Mouse (Mus musculus): ENCODE measurements around the gene Nfkb1. TPM values are rescaled to one million over a fixed set of nuclear protein-coding genes. Genes with fewer than 3 reads are reported as not detected.

Nfkb1 gene
- total RNA-seq, 2 experiments from 2014 or later, result 17.7 to 20.2 TPM

GRCm38 (mm10) chr3:135711613-135712012 is 20.3 kb upstream of the Nfkb1 start:
- intact Hi-C loops (cut with DNase I), result loop anchor here (5.0 kb wide), 3 partner anchors 79 to 419 kb away; no protein-coding TSS in a partner anchor
- DNase-seq (ENCODE audit: low spot score in 2 of 2), result no peak

DNA sequence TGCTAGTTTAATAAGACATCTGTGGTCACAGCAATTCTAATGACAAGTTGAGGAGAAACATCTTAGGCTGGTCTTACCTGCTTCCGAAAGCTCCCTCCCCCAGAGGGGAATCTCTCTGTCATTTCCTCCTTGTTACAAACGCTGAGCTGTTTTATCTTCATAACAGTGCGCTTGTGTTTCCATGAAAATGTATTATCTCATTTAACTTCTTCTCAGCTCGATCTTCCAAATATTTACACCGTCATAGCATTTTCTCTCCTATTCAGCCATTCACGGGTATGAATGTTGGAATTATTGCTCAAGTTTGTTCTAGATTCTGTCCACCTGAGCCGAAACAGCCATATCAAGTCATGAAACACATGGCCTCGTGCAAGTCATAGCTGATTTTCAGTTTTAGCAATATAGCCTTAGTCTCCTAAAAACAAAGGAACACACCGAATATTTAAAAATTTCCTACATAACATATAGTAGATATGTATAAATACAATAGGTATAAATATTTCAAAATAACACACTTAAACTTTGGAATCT is 19.8 kb upstream of the Nfkb1 start:
- intact Hi-C loops (cut with DNase I), result loop anchor here (5.0 kb wide), 3 partner anchors 79 to 419 kb away; no protein-coding TSS in a partner anchor
- DNase-seq (ENCODE audit: low spot score in 2 of 2), result no peak

- intact Hi-C loops (cut with DNase I), result no loop called here
- no peak for DNase-seq (ENCODE audit: low spot score in 2 of 2)
Measured at GRCm38 (mm10) chr3:135703307-135703706, 12.0 kb upstream of the Nfkb1 start.

- peak in 1 of 2 experiments; percentile 75 for DNase-seq (ENCODE audit: low spot score in 2 of 2)
- intact Hi-C loops (cut with DNase I), result no loop called here
Measured at GRCm38 (mm10) chr3:135702658-135703057, 11.3 kb upstream of the Nfkb1 start.

- DNase-seq (ENCODE audit: low spot score in 2 of 2), result no peak
- intact Hi-C loops (cut with DNase I), result no loop called here
Measured at GRCm38 (mm10) chr3:135699523-135700264, 8.3 kb upstream of the Nfkb1 start.

GRCm38 (mm10) chr3:135698466-135698975 is 7.2 kb upstream of the Nfkb1 start:
- DNase-seq (ENCODE audit: low spot score in 2 of 2), result no peak

DNA sequence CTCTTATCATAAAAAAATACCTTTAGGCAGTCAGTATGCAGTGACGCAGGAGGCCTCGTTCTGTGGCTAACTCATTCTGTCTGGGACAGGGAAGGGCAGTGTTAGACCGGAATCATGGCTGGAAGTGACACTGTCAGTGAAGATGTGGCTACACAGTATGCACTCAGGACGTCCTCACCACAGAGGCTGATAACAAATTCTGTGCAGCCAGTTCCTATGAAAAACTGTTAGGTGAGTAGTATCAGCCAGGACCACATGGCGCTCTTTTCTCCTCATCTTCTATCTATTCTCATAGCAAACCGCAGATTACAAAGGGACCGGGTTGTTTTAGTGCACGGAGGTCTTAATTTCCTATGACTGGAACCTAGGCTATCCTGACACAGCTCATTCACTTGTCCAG is 4.9 kb upstream of the Nfkb1 start:
- no peak for DNase-seq (ENCODE audit: low spot score in 2 of 2)
- intact Hi-C loops (cut with DNase I), result no loop called here

More at GRCm38 (mm10) chr3:135698466-135698975, 7.2 kb upstream of the Nfkb1 start:
- intact Hi-C loops (cut with DNase I), result no loop called here

DNA sequence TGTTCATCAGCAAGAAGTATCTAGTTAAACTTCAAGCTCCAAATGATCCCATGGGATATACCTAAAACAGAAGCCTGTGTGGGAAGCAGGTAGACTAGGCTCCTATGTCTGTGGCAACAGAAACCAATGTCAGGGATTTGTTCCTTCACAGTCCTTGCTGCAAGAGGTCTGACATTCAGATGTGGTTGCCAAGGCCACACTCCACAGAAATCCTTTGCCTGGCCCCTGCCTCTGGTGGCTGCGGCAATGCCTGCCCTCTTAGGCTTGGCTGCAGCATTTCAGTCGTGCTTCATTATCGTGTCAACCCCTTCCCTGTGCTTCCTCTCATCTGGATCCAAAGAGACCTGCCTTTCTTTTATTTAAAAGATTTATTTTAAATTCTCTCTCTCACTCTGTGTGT is 1.7 kb upstream of the Nfkb1 start:
- DNase-seq (ENCODE audit: low spot score in 2 of 2), result no peak
- intact Hi-C loops (cut with DNase I), result loop anchor here (5.0 kb wide), 1 partner anchor 256 kb away; the partner anchor contains the start of gene Ube2d3

GRCm38 (mm10) chr3:135690568-135691190 is 668 bp downstream of the Nfkb1 start:
- peak; percentile 27 to 28 for DNase-seq (ENCODE audit: low spot score in 2 of 2)
- intact Hi-C loops (cut with DNase I), result loop anchor here (5.0 kb wide), 1 partner anchor 253 kb away; the partner anchor contains the start of gene Ube2d3

GRCm38 (mm10) chr3:135689773-135690567 is 1.4 kb downstream of the Nfkb1 start:
- DNase-seq (ENCODE audit: low spot score in 2 of 2), result no peak
- intact Hi-C loops (cut with DNase I), result loop anchor here (5.0 kb wide), 1 partner anchor 253 kb away; the partner anchor contains the start of gene Ube2d3

GRCm38 (mm10) chr3:135688970-135689772 is 2.2 kb downstream of the Nfkb1 start:
- no peak for DNase-seq (ENCODE audit: low spot score in 2 of 2)
- intact Hi-C loops (cut with DNase I), result no loop called here

GRCm38 (mm10) chr3:135687965-135688364 is 3.4 kb downstream of the Nfkb1 start:
- DNase-seq (ENCODE audit: low spot score in 2 of 2), result no peak
- intact Hi-C loops (cut with DNase I), result no loop called here

- DNase-seq (ENCODE audit: low spot score in 2 of 2), result no peak
- intact Hi-C loops (cut with DNase I), result no loop called here
Measured at GRCm38 (mm10) chr3:135686419-135686818, 4.9 kb downstream of the Nfkb1 start.

- DNase-seq (ENCODE audit: low spot score in 2 of 2), result no peak
- intact Hi-C loops (cut with DNase I), result no loop called here
Measured at GRCm38 (mm10) chr3:135683275-135683674, 8.1 kb downstream of the Nfkb1 start.

DNA sequence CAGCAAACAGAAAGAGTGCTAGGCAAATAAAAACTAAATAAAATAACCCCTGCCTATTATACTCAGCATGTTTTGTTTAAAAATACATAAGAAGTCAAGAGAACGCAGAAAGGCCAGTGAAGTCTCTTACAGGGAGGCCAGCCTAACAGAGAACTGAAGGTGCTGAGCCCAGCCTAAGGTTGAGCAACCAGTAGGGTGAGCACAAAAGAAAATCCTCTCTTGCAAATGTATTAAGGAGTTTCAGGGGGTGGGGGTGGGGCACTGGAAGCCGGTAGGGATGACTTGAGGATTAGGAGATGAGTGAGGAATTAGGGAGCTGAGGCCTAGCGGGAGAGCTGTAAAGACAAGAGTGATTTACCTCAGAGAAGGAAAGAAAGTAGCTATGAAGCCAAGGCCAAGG is 9.1 kb downstream of the Nfkb1 start:
- no peak for DNase-seq (ENCODE audit: low spot score in 2 of 2)
- intact Hi-C loops (cut with DNase I), result no loop called here

DNA sequence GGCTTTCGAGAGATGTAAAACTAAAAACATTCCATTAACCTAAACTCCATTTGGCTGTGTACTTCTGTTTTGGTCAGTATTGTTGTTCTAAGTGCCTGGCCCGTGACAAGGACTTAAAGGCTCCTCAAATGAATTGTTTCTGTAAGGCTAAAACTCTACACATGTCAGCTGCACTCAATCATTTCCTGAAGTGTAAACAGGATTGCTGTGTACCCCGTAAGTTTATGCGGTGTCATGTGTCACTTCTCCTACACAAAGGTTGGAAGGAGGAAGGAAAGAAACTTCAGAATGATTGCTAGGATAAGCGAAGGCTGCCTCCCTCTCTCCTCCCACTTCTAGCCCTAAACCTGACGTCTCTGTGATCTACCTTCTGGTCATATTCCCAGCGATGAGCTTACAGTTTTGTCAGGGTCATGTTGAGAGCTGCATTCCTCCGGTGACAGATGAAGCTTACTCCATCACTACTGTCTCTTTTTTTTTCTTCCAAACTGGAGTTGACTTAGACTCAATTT is 10.0 kb downstream of the Nfkb1 start:
- no peak for DNase-seq (ENCODE audit: low spot score in 2 of 2)
- intact Hi-C loops (cut with DNase I), result no loop called here

DNA sequence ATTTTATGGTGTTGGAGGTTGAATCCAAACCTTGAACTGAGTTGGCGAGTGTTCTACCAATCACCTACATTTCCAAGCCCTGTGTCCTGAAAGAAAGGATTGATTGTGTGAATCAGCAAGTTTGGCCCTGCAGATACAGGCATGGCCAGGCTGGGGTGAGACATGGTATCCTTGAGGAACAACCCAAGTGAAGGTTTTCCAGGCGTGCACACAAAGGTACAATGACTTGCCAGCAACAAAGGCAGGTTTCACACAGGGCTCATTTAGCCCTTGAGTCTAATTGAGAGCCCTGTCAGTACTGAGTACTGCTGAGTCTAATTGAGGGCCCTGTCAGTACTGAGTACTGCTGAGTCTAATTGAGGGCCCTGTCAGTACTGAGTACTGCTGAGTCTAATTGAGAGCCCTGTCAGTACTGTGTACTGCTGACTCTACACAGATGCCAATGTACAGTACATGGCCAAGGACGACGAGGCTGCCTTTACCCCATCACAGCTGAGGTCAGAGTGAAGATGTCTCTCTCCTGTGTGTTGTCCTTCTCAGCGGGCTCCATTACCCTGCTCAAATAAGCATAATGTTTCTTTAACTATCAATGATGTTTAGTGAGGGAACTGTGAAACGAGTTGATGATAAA is 11.0 kb downstream of the Nfkb1 start:
- intact Hi-C loops (cut with DNase I), result no loop called here

DNA sequence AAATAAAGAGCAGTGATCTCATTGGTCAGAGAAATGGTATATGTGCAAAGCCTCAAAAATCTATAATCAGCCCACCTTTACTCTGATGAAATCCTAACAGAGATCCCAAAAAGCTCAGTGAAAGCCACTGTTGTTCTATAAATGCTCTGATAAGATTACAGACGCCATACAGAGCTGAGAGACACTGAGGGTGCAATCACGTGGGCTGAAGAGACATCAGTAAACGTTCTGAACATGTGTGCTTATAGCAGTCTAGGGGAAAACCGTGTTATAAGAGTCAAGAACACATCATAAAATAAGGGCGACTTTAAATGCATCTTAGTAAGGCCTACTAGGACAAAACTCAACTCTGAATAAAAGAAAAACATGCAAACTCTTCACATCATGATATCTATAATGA is 14.3 kb downstream of the Nfkb1 start:
- no peak for DNase-seq (ENCODE audit: low spot score in 2 of 2)
- intact Hi-C loops (cut with DNase I), result no loop called here

More for the DNA sequence above, 11.0 kb downstream of the Nfkb1 start:
- DNase-seq (ENCODE audit: low spot score in 2 of 2), result no peak
